Mouse (Mus musculus) spleen, postnatal 10 days (tissue): ENCODE measurements around the gene Ddx10.
"Not testable (repeated sequence)": the region's sequence is repeated elsewhere in the genome, so short reads cannot be mapped to it uniquely, and the experiment has no call there.

Experiments used
- DNase-seq, 2 experiments: peaks; one replicate each; pipeline ENCODE4 v3.0.0; 2021 to 2022; ENCODE audit warnings: low spot score in 2 of 2

The Ddx10 gene

GRCm38 (mm10) chr9:53144266-53144665 lies 103.6 kb downstream of the Ddx10 start:
- peak in 1 of 2 experiments; percentile 43 for DNase-seq

- no peak for DNase-seq
Measured at GRCm38 (mm10) chr9:53143508-53143907, 104.3 kb downstream of the Ddx10 start.

- not testable (repeated sequence) for DNase-seq
Measured at GRCm38 (mm10) chr9:53142424-53142823, 105.4 kb downstream of the Ddx10 start.

- no peak for DNase-seq
Measured at GRCm38 (mm10) chr9:53140610-53141165, 107.2 kb downstream of the Ddx10 start.

GRCm38 (mm10) chr9:53132826-53133225 lies 115.0 kb downstream of the Ddx10 start:
- DNase-seq, result no peak

GRCm38 (mm10) chr9:53130460-53130859 lies 117.4 kb downstream of the Ddx10 start:
- DNase-seq, result no peak

- no peak for DNase-seq
Measured at GRCm38 (mm10) chr9:53101103-53101502, 146.8 kb downstream of the Ddx10 start.

- DNase-seq, result no peak
Measured at GRCm38 (mm10) chr9:53095319-53096165, 152.3 kb downstream of the Ddx10 start.

GRCm38 (mm10) chr9:53094536-53094935 lies 153.3 kb downstream of the Ddx10 start:
- DNase-seq, result no peak

GRCm38 (mm10) chr9:53077626-53078025 lies 170.2 kb downstream of the Ddx10 start:
- no peak for DNase-seq

- DNase-seq, result no peak
Measured at GRCm38 (mm10) chr9:53075931-53076330, 171.9 kb downstream of the Ddx10 start.

GRCm38 (mm10) chr9:53074443-53074842 lies 173.4 kb downstream of the Ddx10 start:
- no peak for DNase-seq

- DNase-seq, result no peak
Measured at GRCm38 (mm10) chr9:53073576-53074112, 174.2 kb downstream of the Ddx10 start.

GRCm38 (mm10) chr9:53072088-53072487 lies 175.8 kb downstream of the Ddx10 start:
- DNase-seq, result no peak

- DNase-seq, result no peak
Measured at GRCm38 (mm10) chr9:53070875-53071524, 176.9 kb downstream of the Ddx10 start.

GRCm38 (mm10) chr9:53068166-53068565 lies 179.7 kb downstream of the Ddx10 start:
- no peak for DNase-seq

- DNase-seq, result no peak
Measured at GRCm38 (mm10) chr9:53066428-53066827, 181.4 kb downstream of the Ddx10 start.

GRCm38 (mm10) chr9:53065028-53065427 lies 182.8 kb downstream of the Ddx10 start:
- no peak for DNase-seq

- no peak for DNase-seq
Measured at GRCm38 (mm10) chr9:53064531-53064930, 183.3 kb downstream of the Ddx10 start.

- DNase-seq, result no peak
Measured at GRCm38 (mm10) chr9:53055306-53055705, 192.5 kb downstream of the Ddx10 start.
